ENCODE assay signal across 7 mouse cellular contexts in the genomic region with DNA sequence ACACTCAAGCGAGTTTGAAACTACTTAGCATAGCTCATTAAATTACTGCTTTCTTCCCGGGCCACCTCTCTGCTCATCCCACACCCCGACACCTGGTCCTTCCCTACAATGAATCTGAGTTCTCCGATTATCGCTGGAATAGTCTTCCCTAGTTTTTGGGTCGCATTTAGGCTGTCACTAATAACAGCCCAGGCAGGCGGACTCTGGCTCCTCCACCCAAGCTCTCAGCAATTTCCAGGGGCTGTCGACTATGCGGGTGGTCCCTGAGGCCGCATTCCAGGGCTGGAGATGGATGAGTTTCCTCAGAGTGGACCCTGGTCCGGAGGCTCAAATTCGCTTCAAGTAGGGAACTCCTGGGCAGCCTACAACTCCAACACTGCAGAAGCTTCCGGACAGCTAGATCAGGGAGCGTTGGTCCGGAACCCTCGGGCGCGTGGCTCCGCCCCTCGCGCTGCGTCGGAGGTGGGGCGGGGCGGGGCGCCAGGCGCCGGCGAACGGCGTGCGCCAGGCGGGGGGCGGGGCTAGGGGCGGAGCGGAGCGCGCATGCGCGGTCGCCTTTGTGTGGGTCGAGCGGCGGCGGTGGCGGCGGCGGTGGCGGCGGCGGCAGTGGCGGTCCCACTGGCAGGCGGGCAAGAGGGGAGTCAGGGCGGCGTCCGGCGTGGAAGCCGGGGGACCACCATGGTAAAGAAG. TPM values are rescaled to one million over a fixed set of nuclear protein-coding genes. Genes with fewer than 3 reads are reported as not detected.
DNase-seq lines count a peak whose midpoint lies in the region; ATAC-seq lines count a peak whose summit lies in the region.

A gene (plus strand): TSS at position 544 of the 690 bp plus-strand sequence.

- H3K27me3 ChIP-seq in intestine, embryonic 16.5 days (replicated peaks; ENCODE audit: control insufficient read depth, insufficient read depth, low read length), result no peaks in the 10 kb centered on the region
- no peaks in the 10 kb centered on the region for H3K27me3 ChIP-seq in midbrain, embryonic 11.5 days (ENCODE audit: control insufficient read depth, insufficient read depth, low read length)

- WGBS in intestine, embryonic 16.5 days, result under 1% methylated on average over 32 of the region's 58 CpGs
- WGBS in midbrain, embryonic 11.5 days, result under 1% methylated on average over 53 of the region's 58 CpGs

- DNase-seq in adrenal gland, adult 18-20 months (ENCODE audit: low spot score in 2 of 2), result peak; percentile 98 to 99
- DNase-seq in embryo, embryonic 11 days, result peak; percentile 95
- peak; percentile 93 to 94 for DNase-seq in gastrocnemius, postnatal 36 days
- peak; percentile 93 to 95 for DNase-seq in left cerebral cortex, postnatal 36 days (ENCODE audit: low spot score in 2 of 2)
- DNase-seq in midbrain, embryonic 11.5 days (ENCODE audit: low spot score, missing footprints), result peak; percentile 100
- DNase-seq in skeletal muscle tissue, adult 2 months (ENCODE audit: low read depth, low spot score), result peak; percentile 89

- no peaks in the 10 kb centered on the region for H3K36me3 ChIP-seq in intestine, embryonic 16.5 days (ENCODE audit: control insufficient read depth, insufficient read depth, low read length)
- H3K36me3 ChIP-seq in midbrain, embryonic 11.5 days (ENCODE audit: control insufficient read depth, insufficient read depth, low read length), result no peaks in the 10 kb centered on the region

- H3K9ac ChIP-seq in intestine, embryonic 16.5 days (ENCODE audit: low read depth, low read length), result peak within 1 kb of the TSS; percentile 97
- H3K9ac ChIP-seq in midbrain, embryonic 11.5 days (ENCODE audit: low read length), result peak within 1 kb of the TSS; percentile 93

- peak within 1 kb of the TSS; percentile 77 for H3K27ac ChIP-seq in intestine, embryonic 16.5 days (ENCODE audit: low read length)
- H3K27ac ChIP-seq in midbrain, embryonic 11.5 days (ENCODE audit: low read depth, low read length), result peak within 1 kb of the TSS; percentile 58; the same call in 1 of the 2 replicates

- peak within 1 kb of the TSS; percentile 99 for H3K4me3 ChIP-seq in intestine, embryonic 16.5 days (ENCODE audit: low read length)
- peak within 1 kb of the TSS; percentile 77 for H3K4me3 ChIP-seq in midbrain, embryonic 11.5 days (ENCODE audit: low read depth, low read length)

- H3K9me3 ChIP-seq in intestine, embryonic 16.5 days (ENCODE audit: control insufficient read depth, low read length), result no peaks in the 10 kb centered on the region
- no peaks in the 10 kb centered on the region for H3K9me3 ChIP-seq in midbrain, embryonic 11.5 days (ENCODE audit: control insufficient read depth, low read length)

- peaks cover 7% of the 10 kb centered on the region for H3K4me1 ChIP-seq in intestine, embryonic 16.5 days (ENCODE audit: control insufficient read depth, insufficient read depth, low read length)
- H3K4me1 ChIP-seq in midbrain, embryonic 11.5 days (ENCODE audit: control insufficient read depth, insufficient read depth, low read length), result peaks cover 9% of the 10 kb centered on the region

- ATAC-seq in intestine, embryonic 16.5 days, result peak; percentile 98
- ATAC-seq in midbrain, embryonic 11.5 days (ENCODE audit: low FRiP score), result peak; percentile 96

- peak within 1 kb of the TSS; percentile 84 for H3K4me2 ChIP-seq in intestine, embryonic 16.5 days (ENCODE audit: low read depth, low read length)
- peak within 1 kb of the TSS; percentile 86 for H3K4me2 ChIP-seq in midbrain, embryonic 11.5 days

- intact Hi-C loops in gastrocnemius, postnatal 36 days (cut with DNase I), result loop anchor here (5.0 kb wide), 1 partner anchor 127 kb away; a partner anchor contains a TSS
- intact Hi-C loops in left cerebral cortex, postnatal 36 days (cut with DNase I), result loop anchor here (5.0 kb wide), 1 partner anchor 127 kb away; a partner anchor contains a TSS

RNA-seq across cellular contexts. Expression of the gene that starts here (rescaled TPM):
- total RNA-seq in adrenal gland, adult 18-20 months (2021), result 10 to 100 TPM; 20.5 to 29.0 TPM
- 10 to 100 TPM; 20.4 to 21.7 TPM for total RNA-seq in gastrocnemius, postnatal 36 days (2021)
- polyA plus RNA-seq in intestine, embryonic 16.5 days (2015; fragmentation: Nextera tagmentation; extraction: Ambion mirVana), result 23.8 and 29.6 TPM in 2 replicates
- 10 to 100 TPM; 57.8 to 62.8 TPM for total RNA-seq in left cerebral cortex, postnatal 36 days (2021)
- polyA plus RNA-seq in midbrain, embryonic 11.5 days (2014; fragmentation: Nextera tagmentation; extraction: Ambion mirVana), result 32.1 and 34.5 TPM in 2 replicates

Comparison
In these comparisons a context has a peak if more than half of its experiments do, and no peak if none do; other contexts are left out.
1. Peak in every context shown above with its lines: DNase-seq, ATAC-seq, H3K4me3 ChIP-seq and H3K27ac ChIP-seq.